Mouse (Mus musculus) layer of hippocampus, adult 2 months (tissue): Measurements from ENCODE around the gene Olfr287. TPM values are rescaled to one million over a fixed set of nuclear protein-coding genes. Genes with fewer than 3 reads are reported as not detected.

Experiments used
- DNase-seq, 2 experiments: peaks; one replicate each; pipeline ENCODE4 v3.0.0; 2022; ENCODE audit warnings: low spot score in 2 of 2
- H3K27ac ChIP-seq: fragments of 200-600 bp; 2 replicates; pipeline ENCODE4 v1.8.1; 2022
- H3K4me3 ChIP-seq: fragments of 200-600 bp; 2 replicates; pipeline ENCODE4 v1.8.1; 2022; ENCODE audit warnings: mild to moderate bottlenecking
- CTCF ChIP-seq: fragments of 200-600 bp; conservative IDR thresholded peaks from 2 replicates; pipeline ENCODE4 v1.8.1; 2022; ENCODE audit warnings: antibody characterized with exemption, mild to moderate bottlenecking, moderate library complexity
- total RNA-seq, 2 experiments: library from RNA; stranded (reverse); gene quantifications; 2 replicates each; pipeline ENCODE4 v1.2.3; 2021

The Olfr287 gene
- total RNA-seq, 2 experiments from 2014 or later = 4.1 to 4.4 TPM

- no peak for DNase-seq
- Histone ChIP-seq H3K27ac (no peak overlapping the region), H3K4me3 (no peak overlapping the region)
- TF ChIP-seq CTCF = no peak
Measured at GRCm38 (mm10) chr15:98162561-98162960, 58.3 kb downstream of the Olfr287 start.

- no peak overlapping the region for H3K27ac ChIP-seq
- no peak overlapping the region for H3K4me3 ChIP-seq
- DNase-seq = no peak
- TF ChIP-seq CTCF = no peak
Measured at GRCm38 (mm10) chr15:98161026-98161805, 59.6 kb downstream of the Olfr287 start.

- Histone ChIP-seq H3K4me3 (no peak overlapping the region), H3K27ac (no peak overlapping the region)
- DNase-seq = no peak
- no peak for TF ChIP-seq CTCF
Measured at GRCm38 (mm10) chr15:98157253-98157652, 63.6 kb downstream of the Olfr287 start.

Other genes starting within 250 kb of the Olfr287 start
- 1 to 10 TPM in 1 of 2 experiments, under 1 TPM in 1; 0.61 to 1.2 TPM for gene Col2a1, start 216.4 kb downstream of the Olfr287 start, total RNA-seq
- 100 to 1,000 TPM; 333 to 349 TPM for gene Pfkm, start 128.5 kb downstream of the Olfr287 start, total RNA-seq
- gene Senp1, start 127.3 kb downstream of the Olfr287 start, total RNA-seq = 10 to 100 TPM; 12.7 to 13.5 TPM
- 10 to 100 TPM; 51.8 to 55.1 TPM for gene Asb8, start 55.4 kb downstream of the Olfr287 start, total RNA-seq
- 10 to 100 TPM; 10.6 to 10.9 TPM for gene Ccdc184, start 53.9 kb downstream of the Olfr287 start, total RNA-seq
- not detected for gene Olfr288, start 25.5 kb downstream of the Olfr287 start, total RNA-seq
- gene Gm44579, start 79 bp downstream of the Olfr287 start, total RNA-seq = not detected
- gene Olfr286, start 13.4 kb upstream of the Olfr287 start, total RNA-seq = not detected
- not detected for gene H1fnt, start 36.2 kb upstream of the Olfr287 start, total RNA-seq
- 1 to 10 TPM; 6.4 to 6.8 TPM for gene Zfp641, start 75.1 kb upstream of the Olfr287 start, total RNA-seq
- gene Olfr285, start 96.3 kb upstream of the Olfr287 start, total RNA-seq = not detected
- gene Olfr284, start 119.9 kb upstream of the Olfr287 start, total RNA-seq = not detected
- gene Olfr283, start 159.9 kb upstream of the Olfr287 start, total RNA-seq = not detected
- not detected for gene Olfr282, start 210.2 kb upstream of the Olfr287 start, total RNA-seq
- gene Olfr281, start 231.5 kb upstream of the Olfr287 start, total RNA-seq = not detected
- not detected for gene OR5BS1P, start 248.8 kb upstream of the Olfr287 start, total RNA-seq